Mouse (Mus musculus) forebrain, embryonic 10.5 days (tissue): Measurements from ENCODE around the gene Wasf2. TPM values are rescaled to one million over a fixed set of nuclear protein-coding genes. Genes with fewer than 3 reads are reported as not detected.

Experiments used
- DNase-seq: peaks from one replicate; pipeline ENCODE4 v3.0.0-alpha.2; 2017; ENCODE audit warnings: low spot score; ENCODE audit errors: extremely low spot score
- H3K27ac ChIP-seq: fragments of 300-500 bp; sonication (generic); 2 replicates; pipeline ENCODE4 v1.5.1; 2016; ENCODE audit warnings: mild to moderate bottlenecking
- H3K27me3 ChIP-seq: fragments of 300-500 bp; sonication (generic); 2 replicates; pipeline ENCODE4 v1.6.1; 2016; ENCODE audit warnings: mild to moderate bottlenecking; ENCODE audit not compliant: poor library complexity, severe bottlenecking
- H3K36me3 ChIP-seq: fragments of 300-500 bp; sonication (generic); replicated peaks from 2 replicates; pipeline ENCODE4 v1.6.1; 2016; ENCODE audit warnings: mild to moderate bottlenecking, moderate library complexity
- H3K4me1 ChIP-seq: fragments of 300-500 bp; sonication (generic); 2 replicates; pipeline ENCODE4 v1.6.1; 2016
- H3K4me3 ChIP-seq: fragments of 300-500 bp; sonication (generic); 2 replicates; pipeline ENCODE4 v1.5.1; 2016; ENCODE audit warnings: mild to moderate bottlenecking, moderate library complexity
- H3K9me3 ChIP-seq: fragments of 300-500 bp; sonication (generic); 2 replicates; pipeline ENCODE4 v1.6.1; 2016; ENCODE audit warnings: mild to moderate bottlenecking, moderate library complexity
- WGBS: fragments of 180-500 bp; shearing (Covaris S2); methylation state at CpG from one replicate; pipeline ENCODE4 v1.1.7; 2016; 5-methylcytosine and 5-hydroxymethylcytosine counted together
- polyA plus RNA-seq: library from polyadenylated mRNA; unstranded; fragments of >200 nt; fragmentation: Nextera tagmentation; extraction: Ambion mirVana; gene quantifications from 2 replicates; pipeline ENCODE4 v1.2.1, GENCODE M21; 2016

Wasf2 gene
- polyA plus RNA-seq, 1 experiment from 2014 or later: 47.4 TPM

DNA sequence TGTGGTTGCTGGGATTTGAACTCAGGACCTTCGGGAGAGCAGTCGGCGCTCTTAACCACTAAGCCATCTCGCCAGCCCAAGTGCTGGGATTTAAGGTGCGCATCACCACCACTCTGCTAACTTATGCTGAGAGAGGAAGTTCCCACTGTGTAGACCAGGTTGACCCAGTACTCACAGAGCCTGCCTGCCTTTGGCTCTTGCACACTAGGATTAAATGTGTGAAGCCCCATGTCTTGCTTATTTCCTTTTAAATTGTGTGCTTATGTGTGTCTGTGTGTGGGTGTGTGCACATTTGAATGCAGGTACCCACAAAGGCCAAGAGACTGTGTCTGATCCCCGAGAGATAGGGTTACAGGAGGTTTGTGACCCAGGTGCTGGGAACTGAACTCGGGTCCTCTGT is 23.6 kb upstream of the Wasf2 start:
- no peak for DNase-seq
- Histone ChIP-seq H3K4me3 (no peak overlapping the region), H3K27me3 (peaks cover 12% of the 10 kb centered on the region), H3K27ac (no peak overlapping the region), H3K36me3 (no peaks in the 10 kb centered on the region), H3K9me3 (no peaks in the 10 kb centered on the region), H3K4me1 (peaks cover 33% of the 10 kb centered on the region)
- 93% methylated on average over 7 of the region's 7 CpGs for WGBS

DNA sequence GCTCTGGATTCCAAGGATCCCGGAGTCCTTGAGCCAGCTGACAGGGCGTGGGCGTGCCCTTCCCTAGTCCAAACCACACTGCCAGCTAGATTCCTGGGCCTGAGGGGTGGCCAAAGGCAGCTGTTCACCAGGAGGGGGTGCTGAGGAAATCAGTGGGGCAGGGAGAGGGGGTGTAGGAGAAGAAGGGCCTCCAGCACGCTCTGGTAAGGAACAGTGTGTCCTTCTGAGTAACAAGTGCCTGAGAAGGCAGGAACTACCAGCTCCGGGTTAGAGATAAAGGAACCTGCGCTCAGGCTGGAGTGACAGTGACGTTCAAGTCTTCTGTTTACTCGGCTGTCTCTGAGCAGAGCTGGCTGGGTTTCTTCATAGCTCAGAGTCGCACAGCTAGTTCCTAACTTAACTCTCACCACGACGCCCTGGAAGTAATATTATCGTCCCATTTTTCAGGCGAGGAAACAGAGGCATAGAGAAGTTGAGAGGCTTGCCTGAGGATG is 22.5 kb upstream of the Wasf2 start:
- Histone ChIP-seq H3K9me3 (no peaks in the 10 kb centered on the region), H3K4me3 (no peak overlapping the region), H3K4me1 (peaks cover 39% of the 10 kb centered on the region), H3K27ac (peak overlapping the region; percentile 70; the same call in 1 of the 2 replicates), H3K36me3 (no peaks in the 10 kb centered on the region), H3K27me3 (peaks cover 7% of the 10 kb centered on the region)
- 57% methylated on average over 13 of the region's 13 CpGs for WGBS
- DNase-seq: no peak

DNA sequence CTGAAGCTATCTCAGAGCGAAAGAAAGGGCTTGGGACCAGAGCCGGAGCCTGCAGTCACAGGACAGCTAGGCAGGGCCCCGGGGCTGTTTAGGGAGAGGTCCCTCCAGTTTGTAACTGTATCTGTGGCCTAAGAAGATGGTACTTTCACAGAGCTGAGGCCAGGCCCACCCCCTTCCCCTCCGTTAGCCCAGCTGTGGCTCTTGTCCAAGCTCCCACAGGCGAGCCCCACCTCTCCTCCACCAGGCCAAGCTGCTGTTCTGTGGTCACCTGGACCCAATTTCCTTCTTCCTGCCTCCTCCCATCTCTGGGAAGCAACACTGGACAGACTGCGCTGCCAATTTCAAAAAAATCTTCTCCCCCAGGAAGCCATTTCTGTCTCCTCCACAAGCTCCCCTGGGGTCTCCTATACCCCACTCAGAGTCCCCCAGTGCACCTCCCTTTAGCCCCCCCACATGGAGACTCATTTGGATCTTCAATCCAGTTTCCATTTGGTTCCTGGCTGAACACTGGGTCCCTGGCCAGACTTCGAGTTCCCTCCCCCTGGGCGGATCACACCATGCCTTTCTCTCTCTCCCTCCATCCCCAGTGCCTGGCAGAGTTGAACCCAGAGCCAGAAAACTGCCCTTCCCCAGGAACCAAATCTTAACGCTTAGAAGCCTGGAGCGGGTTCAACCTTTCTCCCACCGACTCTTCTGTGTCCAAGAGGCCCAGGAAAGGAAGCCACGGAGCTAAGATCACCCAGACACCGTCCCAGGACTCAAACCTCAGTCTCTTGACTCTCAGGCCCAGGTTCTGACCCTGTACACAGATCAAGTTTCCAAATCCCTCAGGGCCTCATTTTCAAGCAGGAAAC is 21.6 kb upstream of the Wasf2 start:
- H3K27me3 ChIP-seq: no peaks in the 10 kb centered on the region; the same call in 1 of the 2 replicates
- no peak overlapping the region for H3K4me3 ChIP-seq
- 63% methylated on average over 13 of the region's 13 CpGs for WGBS
- DNase-seq: no peak
- peak overlapping the region; percentile 70 for H3K27ac ChIP-seq
- H3K4me1 ChIP-seq: peaks cover 41% of the 10 kb centered on the region
- no peaks in the 10 kb centered on the region for H3K36me3 ChIP-seq
- H3K9me3 ChIP-seq: no peaks in the 10 kb centered on the region

DNA sequence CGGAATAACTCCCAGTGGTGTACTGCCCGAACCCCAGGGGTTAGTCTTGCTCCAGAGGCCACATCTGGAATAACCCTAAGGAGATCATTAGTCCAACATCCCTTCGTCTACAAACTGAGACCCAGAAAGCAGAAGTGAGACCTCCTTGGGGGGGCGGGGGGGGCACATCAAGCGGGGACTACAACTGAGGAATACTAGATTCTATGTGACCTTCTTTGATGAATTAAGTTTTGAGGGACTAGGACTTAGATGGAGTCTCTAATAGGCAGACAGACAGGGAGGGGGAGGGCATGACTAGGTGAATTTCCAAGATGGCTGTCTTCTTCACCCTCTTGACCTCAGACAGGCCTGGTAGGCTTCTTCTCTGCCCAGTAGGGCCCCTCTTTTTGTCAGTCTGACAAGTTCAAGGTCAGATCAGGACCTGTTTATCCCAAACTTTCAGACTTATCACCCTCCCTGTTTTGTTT is 20.9 kb upstream of the Wasf2 start:
- Histone ChIP-seq H3K27me3 (no peaks in the 10 kb centered on the region), H3K27ac (peak overlapping the region; percentile 70; the same call in 1 of the 2 replicates), H3K36me3 (no peaks in the 10 kb centered on the region), H3K4me3 (no peak overlapping the region), H3K9me3 (no peaks in the 10 kb centered on the region), H3K4me1 (peaks cover 35% of the 10 kb centered on the region)
- WGBS: 67% methylated on average over 5 of the region's 5 CpGs
- DNase-seq: no peak

DNA sequence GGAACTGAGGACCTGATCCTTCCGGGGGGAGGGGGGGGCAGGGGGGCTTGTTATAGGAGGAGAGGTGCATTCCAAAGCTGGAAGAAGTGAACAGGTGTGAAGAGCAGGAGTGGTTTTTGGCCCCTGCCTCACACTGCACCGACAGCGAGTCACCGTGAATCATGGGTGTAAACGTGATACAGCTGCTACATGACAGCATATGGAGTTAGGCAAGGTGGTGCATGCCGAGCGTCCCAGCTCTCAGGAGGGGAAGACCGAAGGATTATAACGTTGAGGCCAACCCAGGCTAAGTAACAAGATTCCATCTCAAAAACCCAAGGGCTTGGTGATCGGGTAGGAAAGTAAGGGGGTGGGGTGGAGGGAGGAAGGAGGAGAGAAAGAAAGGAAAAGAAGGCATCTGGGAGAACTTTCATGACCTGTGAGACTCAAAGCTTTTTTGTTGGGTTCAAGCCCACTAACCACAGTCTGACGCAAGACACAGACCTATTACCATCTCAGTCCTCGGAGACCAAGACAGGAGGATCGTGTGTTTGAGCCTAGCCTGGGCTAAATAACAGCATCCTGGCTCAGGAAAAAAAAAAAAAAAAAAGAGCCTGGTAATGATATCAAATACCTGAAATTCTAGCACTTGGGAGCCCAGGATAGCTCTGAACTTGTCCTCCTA is 18.0 kb upstream of the Wasf2 start:
- Histone ChIP-seq H3K36me3 (no peaks in the 10 kb centered on the region), H3K27ac (no peak overlapping the region), H3K27me3 (no peaks in the 10 kb centered on the region), H3K4me1 (peaks cover 52% of the 10 kb centered on the region), H3K9me3 (no peaks in the 10 kb centered on the region), H3K4me3 (no peak overlapping the region)
- no peak for DNase-seq
- WGBS: 76% methylated on average over 13 of the region's 13 CpGs

DNA sequence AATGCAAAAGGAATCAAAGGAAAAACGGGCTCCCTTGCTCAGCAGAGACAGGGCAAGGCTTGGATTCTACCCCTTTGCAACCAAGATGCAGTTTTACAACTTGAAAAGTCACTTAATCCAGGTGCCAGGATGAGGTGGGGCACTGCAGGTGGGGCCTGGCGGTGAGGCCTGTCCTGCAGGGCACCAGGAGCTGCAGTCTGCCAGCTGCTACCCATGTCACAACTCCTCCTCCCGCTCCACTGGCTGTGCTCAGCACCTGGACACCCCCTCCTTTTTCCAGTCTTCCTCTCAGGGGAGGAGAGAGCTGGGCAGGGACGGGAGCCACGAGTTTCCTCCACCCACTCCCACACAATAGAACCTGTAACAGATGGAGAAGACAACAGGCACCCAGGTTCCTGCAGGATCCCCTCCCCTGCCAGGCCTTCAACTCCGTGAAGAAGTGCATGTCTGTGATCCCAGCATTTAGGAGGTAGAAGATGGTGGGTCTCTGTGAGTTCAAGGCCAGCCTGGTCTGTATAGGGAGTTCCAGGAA is 16.9 kb upstream of the Wasf2 start:
- Histone ChIP-seq H3K27ac (no peak overlapping the region), H3K27me3 (no peaks in the 10 kb centered on the region), H3K4me3 (no peak overlapping the region), H3K4me1 (peaks cover 50% of the 10 kb centered on the region), H3K36me3 (no peaks in the 10 kb centered on the region), H3K9me3 (no peaks in the 10 kb centered on the region)
- DNase-seq: no peak
- 69% methylated on average over 6 of the region's 6 CpGs for WGBS

DNA sequence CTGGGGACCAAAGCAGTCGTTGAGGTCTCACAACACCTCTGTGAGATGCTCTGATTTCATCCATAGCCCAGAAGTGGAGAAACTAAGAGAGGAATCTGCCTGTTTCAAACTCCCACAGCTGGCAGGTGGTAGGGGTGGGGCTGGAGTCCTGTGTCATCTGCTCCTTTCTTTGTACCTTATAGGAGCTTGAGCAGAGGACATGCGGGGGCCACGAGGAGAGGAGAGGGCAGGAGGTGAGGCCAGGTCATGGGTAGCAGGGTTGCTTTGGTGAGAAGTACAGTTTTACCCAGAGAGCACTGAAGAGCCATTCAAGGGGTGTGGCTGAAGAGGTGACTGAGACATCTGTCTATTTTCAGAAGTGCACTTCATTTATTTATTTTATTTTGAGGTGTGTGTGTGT is 15.5 kb upstream of the Wasf2 start:
- no peaks in the 10 kb centered on the region for H3K36me3 ChIP-seq
- DNase-seq: no peak
- H3K27me3 ChIP-seq: no peaks in the 10 kb centered on the region
- no peak overlapping the region for H3K4me3 ChIP-seq
- H3K27ac ChIP-seq: no peak overlapping the region
- 88% methylated on average over 3 of the region's 3 CpGs for WGBS
- peaks cover 41% of the 10 kb centered on the region for H3K4me1 ChIP-seq
- no peaks in the 10 kb centered on the region for H3K9me3 ChIP-seq

DNA sequence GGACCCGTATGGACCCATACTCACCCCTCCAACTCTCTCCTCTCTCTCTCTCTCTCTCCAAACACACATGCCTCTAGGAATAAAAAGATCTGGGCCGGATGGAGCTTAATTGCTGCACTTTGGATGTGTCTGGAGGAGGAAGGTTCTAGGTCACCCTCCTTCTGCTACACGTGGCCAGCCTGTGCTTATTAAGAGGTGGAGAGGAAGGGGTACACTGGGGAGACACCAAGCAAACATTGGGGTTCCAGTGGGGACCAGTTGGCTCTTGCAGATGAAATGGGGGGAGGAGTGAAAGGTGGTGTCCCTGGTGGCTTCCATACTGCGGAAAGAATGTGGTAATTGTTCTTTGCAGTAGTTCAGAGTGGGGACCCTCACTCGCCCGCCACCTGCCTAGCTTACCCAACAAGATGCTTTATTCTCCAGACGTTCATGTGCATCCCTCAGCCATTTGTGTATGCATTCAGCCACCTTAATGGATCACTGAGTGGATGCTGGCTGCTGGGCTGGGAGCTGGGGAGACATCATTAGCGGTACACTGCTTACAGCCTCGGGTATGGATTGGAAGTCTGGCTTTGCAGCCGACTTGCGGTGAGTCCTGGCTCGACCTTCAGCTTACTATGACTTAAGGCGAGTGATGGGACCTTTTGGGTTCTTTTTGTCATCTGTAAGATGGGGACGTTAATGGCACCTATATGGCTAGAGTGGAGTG is 14.4 kb upstream of the Wasf2 start:
- H3K27ac ChIP-seq: 0 out of 2 replicates have a peak overlapping the region, but pooled peaks have one; percentile 88
- H3K4me1 ChIP-seq: peaks cover 52% of the 10 kb centered on the region
- H3K27me3 ChIP-seq: no peaks in the 10 kb centered on the region
- no peak for DNase-seq
- no peaks in the 10 kb centered on the region for H3K36me3 ChIP-seq
- no peaks in the 10 kb centered on the region for H3K9me3 ChIP-seq
- 83% methylated on average over 14 of the region's 14 CpGs for WGBS
- no peak overlapping the region for H3K4me3 ChIP-seq

DNA sequence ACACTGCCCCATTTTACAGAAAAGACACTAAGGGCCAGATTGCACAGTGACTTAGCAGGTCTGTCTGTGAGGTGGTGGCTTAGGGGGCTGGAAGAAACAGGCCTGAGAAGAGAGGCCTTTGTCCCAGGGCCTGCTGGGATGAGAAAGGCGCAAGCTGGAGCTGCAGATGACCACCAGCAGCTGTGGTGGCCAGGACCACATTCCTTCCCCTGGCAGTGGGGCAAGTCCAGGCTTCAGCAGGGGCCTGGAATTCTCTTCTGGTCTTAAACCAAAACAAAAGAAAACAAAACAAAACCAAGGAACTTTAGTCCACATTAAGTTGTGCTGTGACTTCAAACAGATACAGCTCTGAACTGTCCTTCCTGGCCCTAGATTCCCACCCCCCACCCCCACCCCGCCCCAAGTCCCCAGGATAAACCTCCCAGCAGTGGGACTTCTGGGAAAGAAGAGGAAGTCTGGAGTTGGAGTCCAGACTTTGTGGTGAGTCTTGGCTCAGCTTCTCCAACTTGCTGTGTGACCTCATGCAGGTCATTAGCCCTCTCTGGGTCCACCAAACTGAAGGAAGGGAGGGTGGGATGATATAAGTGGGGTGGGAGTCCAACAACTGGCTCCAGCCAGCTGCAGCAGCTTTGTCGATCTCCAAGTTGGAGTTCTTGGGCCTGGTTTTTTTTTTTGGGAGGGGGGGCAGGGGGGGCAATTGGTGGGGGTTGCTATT is 13.4 kb upstream of the Wasf2 start:
- Histone ChIP-seq H3K4me1 (peaks cover 61% of the 10 kb centered on the region), H3K27ac (peak overlapping the region; percentile 88), H3K27me3 (no peaks in the 10 kb centered on the region), H3K36me3 (no peaks in the 10 kb centered on the region), H3K4me3 (no peak overlapping the region), H3K9me3 (no peaks in the 10 kb centered on the region)
- WGBS: 63% methylated on average over 3 of the region's 3 CpGs
- DNase-seq: no peak

DNA sequence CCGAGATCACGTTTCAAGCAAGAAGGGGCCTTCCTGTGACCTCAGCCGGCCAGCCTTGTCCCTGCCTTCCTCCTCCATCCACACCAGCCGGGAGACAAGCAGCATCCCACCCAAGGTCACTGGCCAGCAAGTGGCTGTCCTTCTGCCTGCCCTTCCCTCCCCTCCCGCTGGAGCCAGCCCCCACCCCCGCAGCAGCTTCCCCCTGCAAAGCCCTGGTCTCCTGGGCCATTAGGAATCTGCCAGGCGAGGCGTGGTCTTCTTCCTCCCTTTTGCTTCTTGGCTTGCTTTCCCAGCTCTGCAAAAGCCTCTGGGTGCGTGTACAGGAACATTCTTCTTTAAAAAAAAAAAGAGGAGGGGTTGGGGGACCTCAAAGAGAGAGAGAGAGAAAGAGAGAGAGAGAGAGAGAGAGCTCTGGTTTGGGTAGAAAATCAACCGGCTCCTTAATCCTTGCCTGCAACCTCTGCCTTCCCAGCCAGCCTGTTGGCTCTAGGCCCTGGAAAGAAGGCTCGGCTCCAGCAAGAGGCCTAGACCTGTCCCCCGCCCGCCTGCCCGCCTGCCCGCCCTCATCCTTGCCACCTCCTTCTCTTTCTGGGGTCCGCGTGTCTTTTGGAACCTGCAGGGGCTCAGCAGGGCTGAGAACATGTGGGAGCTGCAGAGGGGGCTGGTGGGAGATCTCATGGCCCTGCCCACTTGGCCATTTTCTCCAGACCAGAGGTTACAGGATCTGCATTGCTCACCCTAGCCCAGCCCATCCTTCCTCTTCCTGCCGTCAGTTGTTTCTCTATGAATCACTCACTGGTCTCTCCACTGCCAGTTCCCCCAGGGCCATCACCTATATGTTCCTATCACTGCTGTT is 12.5 kb upstream of the Wasf2 start:
- DNase-seq: no peak
- Histone ChIP-seq H3K27ac (peak overlapping the region; percentile 88), H3K36me3 (no peaks in the 10 kb centered on the region), H3K4me1 (peaks cover 60% of the 10 kb centered on the region), H3K27me3 (no peaks in the 10 kb centered on the region), H3K9me3 (no peaks in the 10 kb centered on the region), H3K4me3 (peak overlapping the region; percentile 6)
- WGBS: 32% methylated on average over 18 of the region's 18 CpGs

DNA sequence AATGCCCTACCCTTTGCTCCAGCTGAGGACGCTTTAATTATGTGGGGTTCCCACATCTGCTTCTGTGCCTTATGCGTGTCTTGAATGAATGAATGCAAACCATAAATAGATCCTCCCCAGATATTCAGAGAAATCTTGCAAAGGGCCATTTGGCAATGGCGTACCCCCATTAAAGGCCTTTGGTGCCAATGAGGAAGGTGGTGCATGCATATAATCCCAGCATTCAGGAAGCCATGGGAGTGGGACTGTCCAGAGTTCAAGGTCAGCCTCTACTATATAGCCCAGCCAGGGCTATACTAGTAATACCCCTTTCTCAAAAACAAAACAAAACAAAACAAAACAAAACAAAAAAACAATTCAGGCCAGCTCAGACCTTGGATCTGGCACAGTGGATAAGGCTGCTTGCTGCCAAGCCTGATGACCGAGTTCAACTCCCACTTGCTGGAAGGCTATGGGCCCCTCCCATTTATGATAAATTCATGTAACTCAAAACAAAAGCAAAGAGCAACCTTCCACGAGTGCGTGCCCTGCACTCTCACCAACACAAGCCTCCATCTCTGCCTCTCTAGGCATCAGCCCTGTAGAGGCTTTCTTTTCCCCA is 11.4 kb upstream of the Wasf2 start:
- Histone ChIP-seq H3K27me3 (no peaks in the 10 kb centered on the region), H3K36me3 (no peaks in the 10 kb centered on the region), H3K27ac (no peak overlapping the region), H3K9me3 (no peaks in the 10 kb centered on the region), H3K4me1 (peaks cover 53% of the 10 kb centered on the region), H3K4me3 (no peak overlapping the region)
- no peak for DNase-seq
- WGBS: 90% methylated on average over 6 of the region's 6 CpGs
